Mouse (Mus musculus): ENCODE results near the gene Gm21903.
"Not testable (repeated sequence)": the region's sequence is repeated elsewhere in the genome, so short reads cannot be mapped to it uniquely, and the experiment has no call there.

Gm21903 gene

DNA sequence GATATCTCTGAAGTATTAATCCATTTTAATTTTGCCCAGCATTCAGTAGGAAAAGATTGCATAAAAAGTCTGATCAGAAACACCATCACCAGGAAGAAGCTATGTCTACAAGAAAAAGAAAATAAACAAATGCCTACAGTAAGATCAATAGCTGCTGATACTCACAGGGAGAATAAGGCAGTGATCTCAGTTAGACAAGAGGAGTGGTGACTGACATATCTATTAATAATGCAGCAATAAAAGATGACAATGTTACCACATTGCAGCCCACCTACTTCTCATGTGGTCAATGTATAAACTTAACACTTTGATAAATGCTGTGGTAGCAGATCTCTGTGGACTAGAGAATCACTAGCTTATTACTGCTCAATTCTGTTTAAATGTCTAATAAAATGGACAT, at the start of gene Gm21903:
Gene Gm21903, minus strand, starts transcription at position 101 of the 400 bp plus-strand sequence.
- no peak for DNase-seq (ENCODE audit: low spot score)

DNA sequence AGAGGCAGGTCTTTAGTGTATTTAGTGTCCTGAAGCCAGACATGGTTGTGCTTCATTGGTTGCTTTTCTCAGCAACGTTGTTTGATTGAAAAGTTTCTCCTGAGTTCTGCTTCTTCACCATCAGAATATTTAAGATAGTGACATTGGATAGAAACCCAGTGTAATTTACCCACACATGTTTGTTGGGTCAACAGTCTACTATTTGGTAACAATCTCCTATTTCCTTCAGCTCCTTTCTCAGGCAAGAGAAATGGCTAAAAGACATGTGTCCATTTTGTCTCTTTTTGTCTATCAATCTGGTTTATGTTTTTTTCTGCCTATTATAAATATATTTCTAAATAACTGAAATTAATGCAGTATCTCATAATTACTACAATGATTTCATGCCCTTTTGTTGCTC, 33.8 kb upstream of the Gm21903 start, which contains the start of gene Esp23:
Gene Esp23, minus strand, starts transcription at position 101 of the 400 bp plus-strand sequence.
- no peak for DNase-seq (ENCODE audit: low spot score)

DNA sequence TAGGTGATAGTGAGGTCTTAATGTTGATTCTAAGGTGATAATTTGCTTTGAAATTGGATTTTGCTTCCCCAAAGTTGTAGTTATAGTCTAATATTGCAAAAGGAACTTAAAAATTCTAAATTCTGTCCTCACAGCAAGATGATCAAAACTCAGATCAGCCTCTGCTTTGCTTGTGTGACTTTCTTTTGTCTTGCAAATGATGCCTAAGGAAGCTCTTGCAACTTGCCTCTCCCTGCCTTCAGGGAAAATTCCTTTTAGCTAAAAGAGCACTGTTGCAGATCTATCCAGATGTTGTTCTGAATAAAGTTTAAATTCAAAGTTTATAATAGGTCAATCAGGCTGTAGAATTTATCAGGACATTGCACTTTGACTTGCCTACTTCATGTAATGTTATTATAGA, 20.5 kb upstream of the Gm21903 start:
- DNase-seq (ENCODE audit: low spot score) = no peak

DNA sequence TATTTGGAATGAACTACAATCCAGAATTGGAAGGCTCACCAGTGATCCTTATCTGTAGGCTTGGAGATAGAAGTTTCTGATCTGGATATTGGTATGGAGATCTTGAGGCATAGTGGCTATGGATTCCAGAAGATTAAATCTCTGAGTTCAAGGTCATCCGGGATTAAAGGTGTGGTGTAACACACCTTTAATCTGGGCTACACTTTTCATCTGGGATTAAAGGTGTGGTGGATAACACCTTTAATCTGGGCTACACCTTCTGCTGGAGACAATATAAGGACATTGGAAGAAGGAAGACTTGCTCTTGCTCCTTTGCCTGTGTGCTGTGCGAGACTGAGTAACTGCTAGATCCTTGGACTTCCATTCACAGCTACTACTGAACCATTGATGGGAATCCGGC, 6.7 kb downstream of the Gm21903 start, which contains the start of gene Esp24:
Gene Esp24, plus strand, starts transcription at position 301 of the 400 bp plus-strand sequence.
- not testable (repeated sequence) for DNase-seq (ENCODE audit: low spot score)

DNA sequence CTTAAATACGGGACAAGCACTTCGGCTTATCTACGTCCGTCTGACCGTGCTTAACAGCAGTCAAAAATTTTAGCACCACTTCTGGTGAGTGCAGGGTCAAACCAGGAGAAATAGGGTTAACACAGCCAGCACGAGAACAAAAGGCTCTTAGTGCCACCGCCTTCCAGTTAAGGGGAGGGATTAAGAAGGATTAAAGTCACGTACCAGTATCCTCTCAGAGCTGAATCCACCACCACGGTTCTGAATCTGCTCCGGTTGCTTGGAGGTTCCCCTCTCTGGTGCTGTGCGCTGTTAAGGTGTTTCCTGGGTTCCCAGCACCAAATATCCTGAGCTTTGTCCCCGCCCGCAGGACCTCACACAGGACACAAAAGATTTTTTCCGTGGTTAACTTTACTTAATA, 26.0 kb downstream of the Gm21903 start:
- DNase-seq (ENCODE audit: low spot score) = no peak

DNA sequence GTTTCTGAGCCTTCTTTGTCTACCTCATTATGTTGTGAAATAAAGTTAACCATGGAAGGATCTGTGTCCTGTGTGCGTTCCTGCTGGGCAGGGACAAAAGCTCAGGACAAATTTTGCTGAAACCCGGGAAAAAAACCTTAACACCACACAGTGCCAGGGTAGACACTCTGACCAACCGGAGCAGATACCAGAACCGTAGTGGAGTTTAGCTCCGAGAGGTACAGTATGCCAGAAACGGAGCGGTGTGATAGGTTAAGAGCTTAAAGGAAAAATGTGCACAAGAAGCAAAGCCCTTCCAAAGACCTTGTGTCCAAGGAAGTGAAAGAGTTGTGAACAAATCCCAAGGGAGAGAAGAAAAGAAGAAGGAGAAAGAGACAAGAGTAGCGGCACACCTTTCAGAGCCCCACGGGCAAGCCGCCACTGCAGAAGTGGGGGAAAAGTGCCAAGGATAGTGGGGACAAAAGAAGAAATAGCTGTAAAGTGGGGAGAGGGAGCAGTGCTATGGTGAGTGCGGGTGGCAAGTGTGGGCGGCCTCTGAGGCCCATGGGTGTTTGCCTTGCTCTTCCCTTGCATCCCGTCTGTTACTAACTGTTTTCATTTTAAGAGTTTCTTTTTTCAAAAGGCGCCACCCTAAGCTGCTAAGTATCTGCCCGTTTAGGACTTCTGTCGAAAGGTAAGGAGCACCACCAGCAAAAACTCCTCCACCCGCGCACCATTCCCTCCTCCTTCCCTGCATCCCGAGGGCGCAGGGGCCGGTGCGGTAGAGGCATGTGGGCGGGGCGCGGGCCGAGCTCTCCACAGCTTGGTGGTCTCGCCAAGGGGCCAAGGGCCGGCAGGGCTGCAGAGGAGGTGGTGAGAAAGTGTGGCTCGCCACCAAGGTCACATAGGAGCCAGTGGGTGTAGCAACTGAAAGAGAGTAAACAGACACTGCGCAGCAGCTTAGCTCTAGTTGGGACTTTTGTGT, 32.2 kb downstream of the Gm21903 start:
- no peak for DNase-seq (ENCODE audit: low spot score)

DNA sequence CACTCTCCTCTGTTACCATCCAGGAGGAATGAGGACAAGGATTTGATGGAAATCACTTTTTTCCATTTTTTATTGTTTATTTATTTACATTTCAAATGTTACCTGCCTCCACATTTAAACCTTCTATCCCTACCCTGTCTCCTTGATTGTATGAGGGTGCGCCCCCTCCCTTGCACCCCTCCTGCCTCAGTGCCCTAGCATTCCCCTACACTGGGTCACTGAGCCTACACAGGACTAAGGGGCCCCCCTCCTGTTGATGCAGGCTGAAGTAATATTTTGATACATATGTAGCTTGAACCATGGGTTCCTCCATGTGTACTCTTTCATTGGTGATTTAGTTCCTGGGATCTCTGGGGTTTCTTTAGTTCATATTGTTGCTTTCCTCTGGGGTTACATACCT, 33.3 kb downstream of the Gm21903 start:
- DNase-seq (ENCODE audit: low spot score) = no peak
